Mouse (Mus musculus) stomach, embryonic 14.5 days (tissue): ENCODE results near the gene Eddm3b. TPM values are rescaled to one million over a fixed set of nuclear protein-coding genes. Genes with fewer than 3 reads are reported as not detected.

Experiments
- ATAC-seq: fragments of 200-750 bp; cut with Nextera tagmentation; 2 replicates; pipeline ENCODE4 v1.8.0; 2017; ENCODE audit warnings: low read depth, moderate TSS enrichment; ENCODE audit not compliant: insufficient number of reproducible peaks, insufficient read depth, low FRiP score
- H3K27ac ChIP-seq: fragments of 300-500 bp; sonication (generic); 2 replicates; pipeline ENCODE4 v1.5.1; 2014; ENCODE audit warnings: mild to moderate bottlenecking, low read length, moderate library complexity, mixed read lengths
- H3K27me3 ChIP-seq: fragments of 300-500 bp; sonication (generic); 2 replicates; pipeline ENCODE4 v1.6.1; 2014; ENCODE audit warnings: low read length, control low read depth, mixed read lengths; ENCODE audit not compliant: control insufficient read depth, insufficient read depth
- H3K36me3 ChIP-seq: fragments of 300-500 bp; sonication (generic); 2 replicates; pipeline ENCODE4 v1.6.1; 2014; ENCODE audit warnings: mild to moderate bottlenecking, control low read depth, low read length, moderate library complexity, mixed read lengths; ENCODE audit not compliant: control insufficient read depth, insufficient read depth
- H3K4me1 ChIP-seq: fragments of 300-500 bp; sonication (generic); 2 replicates; pipeline ENCODE4 v1.6.1; 2014; ENCODE audit warnings: low read length, control low read depth, mixed read lengths; ENCODE audit not compliant: control insufficient read depth, insufficient read depth
- H3K4me2 ChIP-seq: fragments of 300-500 bp; sonication (generic); replicated peaks from 2 replicates; pipeline ENCODE4 v1.6.1; 2014; ENCODE audit warnings: low read depth, low read length, control low read depth
- H3K4me3 ChIP-seq: fragments of 300-500 bp; sonication (generic); 2 replicates; pipeline ENCODE4 v1.5.1; 2014; ENCODE audit warnings: low read depth, low read length, control low read depth
- H3K9ac ChIP-seq: fragments of 300-500 bp; sonication (generic); replicated peaks from 2 replicates; pipeline ENCODE4 v1.6.1; 2014; ENCODE audit warnings: low read depth, mild to moderate bottlenecking, control low read depth, low read length, moderate library complexity, mixed read lengths
- H3K9me3 ChIP-seq: fragments of 300-500 bp; sonication (generic); 2 replicates; pipeline ENCODE4 v1.6.1; 2016; ENCODE audit warnings: low read depth, low read length, control low read depth; ENCODE audit not compliant: control insufficient read depth
- WGBS: fragments of 180-500 bp; shearing (Covaris S2); extraction: QIAGEN DNeasy Blood & Tissue Kit; methylation state at CpG from one replicate; pipeline ENCODE4 v1.1.7; 2014; 5-methylcytosine and 5-hydroxymethylcytosine counted together
- polyA plus RNA-seq: library from polyadenylated mRNA; unstranded; fragments of >200 nt; fragmentation: Nextera tagmentation; extraction: Ambion mirVana; gene quantifications from 2 replicates; pipeline ENCODE4 v1.2.1, GENCODE M21; 2014

Gene Eddm3b
- polyA plus RNA-seq, result not detected in 2 replicates

- Histone ChIP-seq H3K4me2 (no peak within 1 kb of the TSS), H3K27ac (no peak within 1 kb of the TSS), H3K4me1 (no peaks in the 10 kb centered on the region), H3K9ac (no peak within 1 kb of the TSS), H3K4me3 (no peak within 1 kb of the TSS), H3K36me3 (no peaks in the 10 kb centered on the region), H3K9me3 (no peaks in the 10 kb centered on the region), H3K27me3 (no peaks in the 10 kb centered on the region)
- no peak for ATAC-seq
- WGBS, result 49% methylated on average over 12 of the region's 12 CpGs
Observed at GRCm38 (mm10) chr14:51113916-51114560, at the start of gene Eddm3b. Eddm3b (plus strand) TSS chr14:51114426.

GRCm38 (mm10) chr14:51068956-51069355 is 45.3 kb upstream of the Eddm3b start:
- no peak overlapping the region for H3K27ac ChIP-seq
- no peaks in the 10 kb centered on the region for H3K36me3 ChIP-seq
- no peaks in the 10 kb centered on the region for H3K9me3 ChIP-seq
- no peaks in the 10 kb centered on the region for H3K27me3 ChIP-seq
- no peak for ATAC-seq
- H3K9ac ChIP-seq, result no peak overlapping the region
- no peak overlapping the region for H3K4me3 ChIP-seq
- no peak overlapping the region for H3K4me2 ChIP-seq
- 51% methylated on average over 5 of the region's 5 CpGs for WGBS
- H3K4me1 ChIP-seq, result no peaks in the 10 kb centered on the region

GRCm38 (mm10) chr14:51069617-51070016 is 44.6 kb upstream of the Eddm3b start:
- ATAC-seq, result no peak
- Histone ChIP-seq H3K27ac (no peak overlapping the region), H3K9ac (no peak overlapping the region), H3K4me1 (no peaks in the 10 kb centered on the region), H3K4me3 (no peak overlapping the region), H3K9me3 (no peaks in the 10 kb centered on the region), H3K27me3 (no peaks in the 10 kb centered on the region), H3K36me3 (no peaks in the 10 kb centered on the region), H3K4me2 (no peak overlapping the region)
- 92% methylated on average over 2 of the region's 2 CpGs for WGBS

GRCm38 (mm10) chr14:51074335-51074734 is 39.9 kb upstream of the Eddm3b start, which contains the start of gene Olfr750:
Olfr750 (minus strand) TSS chr14:51074435.
- no peaks in the 10 kb centered on the region for H3K9me3 ChIP-seq
- H3K4me1 ChIP-seq, result no peaks in the 10 kb centered on the region
- H3K4me3 ChIP-seq, result no peak within 1 kb of the TSS
- H3K27ac ChIP-seq, result no peak within 1 kb of the TSS
- H3K36me3 ChIP-seq, result no peaks in the 10 kb centered on the region
- no peak within 1 kb of the TSS for H3K9ac ChIP-seq
- no peak within 1 kb of the TSS for H3K4me2 ChIP-seq
- H3K27me3 ChIP-seq, result no peaks in the 10 kb centered on the region
- WGBS, result 83% methylated on average over 3 of the region's 3 CpGs
- no peak for ATAC-seq

- H3K4me3 ChIP-seq, result no peak overlapping the region
- 91% methylated on average over 1 of the region's 1 CpGs for WGBS
- no peaks in the 10 kb centered on the region for H3K27me3 ChIP-seq
- no peak for ATAC-seq
- H3K36me3 ChIP-seq, result no peaks in the 10 kb centered on the region
- no peak overlapping the region for H3K4me2 ChIP-seq
- no peak overlapping the region for H3K27ac ChIP-seq
- H3K9me3 ChIP-seq, result no peaks in the 10 kb centered on the region
- H3K9ac ChIP-seq, result no peak overlapping the region
- no peaks in the 10 kb centered on the region for H3K4me1 ChIP-seq
Observed at GRCm38 (mm10) chr14:51079180-51079579, 35.0 kb upstream of the Eddm3b start.

- H3K36me3 ChIP-seq, result no peaks in the 10 kb centered on the region
- WGBS, result 93% methylated on average over 2 of the region's 2 CpGs
- H3K9me3 ChIP-seq, result no peaks in the 10 kb centered on the region
- no peaks in the 10 kb centered on the region for H3K4me1 ChIP-seq
- H3K4me3 ChIP-seq, result no peak overlapping the region
- no peaks in the 10 kb centered on the region for H3K27me3 ChIP-seq
- H3K27ac ChIP-seq, result no peak overlapping the region
- H3K4me2 ChIP-seq, result no peak overlapping the region
- no peak for ATAC-seq
- no peak overlapping the region for H3K9ac ChIP-seq
Observed at GRCm38 (mm10) chr14:51081035-51081434, 33.2 kb upstream of the Eddm3b start.

- Histone ChIP-seq H3K9ac (peak overlapping the region; percentile 50; the same call in 1 of the 2 replicates), H3K9me3 (no peaks in the 10 kb centered on the region), H3K4me2 (peak overlapping the region; percentile 76), H3K27me3 (no peaks in the 10 kb centered on the region), H3K4me1 (no peaks in the 10 kb centered on the region), H3K36me3 (no peaks in the 10 kb centered on the region), H3K4me3 (peak overlapping the region; percentile 47), H3K27ac (no peak overlapping the region)
- 3% methylated on average over 40 of the region's 40 CpGs for WGBS
- ATAC-seq, result peak; percentile 47; the same call in 1 of the 2 replicates
Observed at GRCm38 (mm10) chr14:51082599-51083581, 31.3 kb upstream of the Eddm3b start.

- H3K9ac ChIP-seq, result no peak overlapping the region
- H3K4me2 ChIP-seq, result peak overlapping the region; percentile 76
- peak overlapping the region; percentile 47 for H3K4me3 ChIP-seq
- H3K27ac ChIP-seq, result no peak overlapping the region
- H3K4me1 ChIP-seq, result no peaks in the 10 kb centered on the region
- no peaks in the 10 kb centered on the region for H3K36me3 ChIP-seq
- no peak for ATAC-seq
- H3K27me3 ChIP-seq, result no peaks in the 10 kb centered on the region
- H3K9me3 ChIP-seq, result no peaks in the 10 kb centered on the region
- 12% methylated on average over 7 of the region's 7 CpGs for WGBS
Observed at GRCm38 (mm10) chr14:51083805-51084204, 30.4 kb upstream of the Eddm3b start.
